Mouse (Mus musculus) E14TG2a.4 (cell line): ENCODE results near the gene Pole4.

ENCODE experiments used
- CTCF ChIP-seq: conservative IDR thresholded peaks from 2 replicates; pipeline ENCODE4 v1.5.1; 2014; ENCODE audit warnings: low read length
- NANOG ChIP-seq: IDR thresholded peaks from 2 replicates; pipeline ENCODE4 v1.6.1; 2014; ENCODE audit warnings: borderline replicate concordance, low read length, mixed read lengths
- POU5F1 ChIP-seq: IDR thresholded peaks from 2 replicates; pipeline ENCODE4 v1.6.1; 2014; ENCODE audit warnings: low read length, borderline replicate concordance

DNA sequence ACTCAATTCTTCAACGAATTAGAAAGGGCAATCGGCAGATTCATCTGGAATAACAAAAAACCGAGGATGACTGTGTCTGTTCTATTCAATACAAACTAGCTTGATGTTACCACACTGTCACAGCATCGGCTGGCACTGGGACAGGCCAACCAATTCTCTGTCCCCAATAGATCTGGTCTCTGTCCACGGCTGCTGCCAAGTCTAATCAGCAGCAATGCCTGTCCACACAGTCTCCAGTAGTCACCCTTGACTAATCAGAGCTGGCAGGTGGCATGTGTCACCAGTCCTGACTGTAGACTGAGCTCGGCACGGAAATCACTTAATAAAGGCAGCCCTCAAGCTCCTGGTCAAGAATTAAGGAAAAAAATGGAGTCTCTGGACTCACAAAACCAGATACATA is 115.8 kb downstream of the Pole4 start:
- no peak for TF ChIP-seq CTCF
- TF ChIP-seq POU5F1, result no peak
- no peak for TF ChIP-seq NANOG
